Mouse (Mus musculus): ENCODE results near the gene Gm15093. TPM values are rescaled to one million over a fixed set of nuclear protein-coding genes. Genes with fewer than 3 reads are reported as not detected.
"Not testable (repeated sequence)": the region's sequence is repeated elsewhere in the genome, so short reads cannot be mapped to it uniquely, and the experiment has no call there.

Gm15093 gene
- polyA plus RNA-seq (2012; fragmentation: generic; extraction: Trizol) = 0.37 TPM

DNA sequence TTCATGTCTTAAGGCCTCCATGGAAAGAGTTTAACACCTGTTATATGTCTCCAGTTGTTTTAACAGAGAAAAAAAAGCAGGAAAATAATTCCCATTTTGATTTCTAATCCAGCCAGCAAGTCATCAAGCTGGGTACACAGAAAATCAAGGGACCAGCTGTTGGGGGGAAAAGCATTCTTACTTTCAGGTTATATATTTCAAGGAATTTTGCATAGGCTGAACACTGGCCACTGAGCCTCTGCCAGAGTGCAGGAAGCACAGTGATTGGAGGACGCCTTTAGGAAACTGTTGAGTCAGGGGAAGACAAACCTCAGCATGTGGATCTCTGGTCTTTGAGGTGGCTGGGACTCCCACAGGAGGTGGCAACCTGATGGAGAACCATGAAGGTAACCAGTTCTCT, at the start of gene Gm15093:
Gene Gm15093 (plus strand): TSS at position 301 of the 400 bp plus-strand sequence.
- H3ac ChIP-seq (ENCODE audit: control insufficient read depth, insufficient read length); H3K36me3 ChIP-seq (ENCODE audit: control insufficient read depth, insufficient read depth); H3K4me2 ChIP-seq (ENCODE audit: low read depth); H3K27me3 ChIP-seq (ENCODE audit: control insufficient read depth, insufficient read depth, insufficient read length); H3K79me2 ChIP-seq (ENCODE audit: control insufficient read depth, insufficient read depth); H3K4me3 ChIP-seq: not testable (repeated sequence)

Other genes starting within 250 kb of the Gm15093 start
- not detected for gene Ott, start 198.1 kb upstream of the Gm15093 start, polyA plus RNA-seq (2012; fragmentation: generic; extraction: Trizol)
- not detected for gene Gm15085, start 175.2 kb downstream of the Gm15093 start, polyA plus RNA-seq (2012; fragmentation: generic; extraction: Trizol)

All from myocyte (in vitro differentiated cells).